Mouse (Mus musculus) erythroblast, embryonic 14.5 days (primary cell): ENCODE measurements around the gene Slc2a10. TPM values are rescaled to one million over a fixed set of nuclear protein-coding genes. Genes with fewer than 3 reads are reported as not detected.
"Not testable (repeated sequence)": the region's sequence is repeated elsewhere in the genome, so short reads cannot be mapped to it uniquely, and the experiment has no call there.

Source experiments
- H3K27me3 ChIP-seq: 2 replicates; pipeline ENCODE4 v1.6.1; 2012; ENCODE audit warnings: inconsistent platforms; ENCODE audit not compliant: control insufficient read depth
- H3K36me3 ChIP-seq: 2 replicates; pipeline ENCODE4 v1.6.1; 2012; ENCODE audit warnings: mild to moderate bottlenecking, inconsistent platforms; ENCODE audit not compliant: control insufficient read depth
- H3K4me1 ChIP-seq: 2 replicates; pipeline ENCODE4 v1.6.1; 2012; ENCODE audit warnings: inconsistent platforms; ENCODE audit not compliant: control insufficient read depth
- H3K4me3 ChIP-seq: replicated peaks from 2 replicates; pipeline ENCODE3; 2012; ENCODE audit warnings: moderate library complexity, mild to moderate bottlenecking, inconsistent platforms
- H3K9me3 ChIP-seq: 2 replicates; pipeline ENCODE4 v1.6.1; 2012; ENCODE audit warnings: low read length, inconsistent platforms, mixed read lengths; ENCODE audit not compliant: control insufficient read depth
- GATA1 ChIP-seq: IDR thresholded peaks from 2 replicates; pipeline ENCODE4 v1.6.1; 2012; ENCODE audit warnings: low read length, inconsistent platforms, mixed read lengths
- TAL1 ChIP-seq: IDR thresholded peaks from 3 replicates; pipeline ENCODE4 v1.6.1; 2012; ENCODE audit warnings: low read length, inconsistent platforms, mixed read lengths
- polyA plus RNA-seq: library from polyadenylated mRNA; stranded (reverse); fragments of >175 nt; gene quantifications from 2 replicates; pipeline ENCODE4 v1.2.3, GENCODE M21; 2012

Gene Slc2a10
- polyA plus RNA-seq, 1 experiment = not detected

DNA sequence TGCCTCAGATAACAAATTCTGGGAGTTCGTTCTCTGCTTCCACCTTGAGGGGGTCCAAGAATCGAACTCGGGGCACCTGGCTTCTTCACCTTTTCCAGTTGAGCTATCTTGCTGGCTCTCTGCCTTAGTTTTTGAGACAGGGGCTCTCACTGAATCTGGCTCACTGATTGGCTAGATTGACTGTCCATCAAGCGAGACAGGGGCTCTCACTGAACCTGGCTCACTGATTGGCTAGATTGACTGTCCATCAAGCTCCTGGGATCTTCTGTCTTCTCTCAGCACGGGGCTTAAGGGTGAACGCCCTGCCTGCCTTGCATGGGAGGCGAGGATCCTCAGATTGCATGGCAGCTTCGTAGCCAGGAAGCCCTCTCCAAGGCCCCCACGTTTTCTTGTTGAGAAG, 43.8 kb downstream of the Slc2a10 start:
- Histone ChIP-seq H3K4me3 (no peak overlapping the region), H3K27me3 (no peaks in the 10 kb centered on the region), H3K9me3 (no peaks in the 10 kb centered on the region), H3K4me1 (no peaks in the 10 kb centered on the region), H3K36me3 (no peaks in the 10 kb centered on the region)
- TF ChIP-seq TAL1 = no peak
- TF ChIP-seq GATA1 = no peak

DNA sequence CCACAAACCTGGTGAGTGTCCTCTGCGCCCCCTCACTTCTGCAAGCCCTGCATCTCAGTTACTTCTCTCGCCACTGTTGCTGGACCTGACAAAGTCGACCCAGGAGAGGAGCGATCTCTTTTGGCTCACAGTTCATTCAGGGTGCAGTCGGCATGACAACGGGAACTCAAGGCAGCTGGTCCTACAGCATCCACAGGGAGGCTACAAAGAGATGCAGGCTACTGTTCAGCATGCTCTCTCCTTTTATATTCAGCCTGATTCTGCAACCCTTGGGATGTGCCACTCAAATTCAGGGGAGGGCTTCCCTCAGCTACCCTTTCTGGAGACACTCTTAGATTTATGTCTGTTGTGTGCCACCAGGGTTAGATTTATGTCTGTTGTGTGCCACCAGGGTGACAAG, 45.0 kb downstream of the Slc2a10 start:
- Histone ChIP-seq H3K9me3 (no peaks in the 10 kb centered on the region), H3K27me3 (no peaks in the 10 kb centered on the region), H3K4me3 (no peak overlapping the region), H3K4me1 (no peaks in the 10 kb centered on the region), H3K36me3 (no peaks in the 10 kb centered on the region)
- TF ChIP-seq GATA1 (no peak), TAL1 (no peak)

DNA sequence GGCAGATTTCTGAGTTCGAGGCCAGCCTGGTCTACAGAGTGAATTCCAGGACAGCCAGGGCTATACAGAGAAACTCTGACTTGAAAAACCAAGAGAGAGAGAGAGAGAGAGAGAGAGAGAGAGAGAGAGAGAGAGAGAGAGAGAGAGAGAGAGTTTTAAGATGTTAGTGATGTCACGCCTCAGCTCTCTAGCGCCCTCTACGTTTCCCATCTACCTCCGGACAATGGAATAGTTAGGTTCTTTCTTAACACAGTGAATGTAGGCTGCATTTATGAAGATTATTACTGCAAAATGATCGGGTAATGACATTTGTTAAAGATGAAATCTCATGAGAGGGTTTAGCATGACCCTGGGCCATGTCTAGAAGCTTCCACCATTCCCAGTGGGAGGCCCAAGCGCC, 46.8 kb downstream of the Slc2a10 start:
- H3K4me3 ChIP-seq, H3K9me3 ChIP-seq, H3K4me1 ChIP-seq, H3K36me3 ChIP-seq, H3K27me3 ChIP-seq: not testable (repeated sequence)

DNA sequence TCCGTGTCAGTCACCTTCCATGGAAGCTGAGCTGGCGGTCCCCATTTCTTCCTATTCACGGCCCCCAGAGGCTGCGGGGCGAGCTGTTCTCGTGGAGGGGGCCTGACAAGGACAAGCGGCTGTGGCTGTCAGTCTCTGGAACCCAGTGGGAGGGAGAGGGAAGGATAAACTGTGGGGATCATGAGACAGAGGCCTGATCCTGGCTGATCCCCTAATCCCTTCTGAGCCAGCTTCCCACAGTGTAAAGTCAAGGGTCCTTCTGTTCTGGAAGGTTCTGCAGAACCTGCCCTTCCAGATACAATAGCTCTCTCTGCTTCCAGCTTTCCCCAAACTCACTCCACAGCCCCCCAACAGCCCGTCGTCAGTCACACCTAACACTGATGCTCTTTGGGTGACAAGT, 50.5 kb downstream of the Slc2a10 start:
- Histone ChIP-seq H3K27me3 (no peaks in the 10 kb centered on the region), H3K4me1 (no peaks in the 10 kb centered on the region), H3K4me3 (no peak overlapping the region), H3K9me3 (no peaks in the 10 kb centered on the region), H3K36me3 (no peaks in the 10 kb centered on the region)
- no peak for TF ChIP-seq GATA1
- no peak for TF ChIP-seq TAL1

DNA sequence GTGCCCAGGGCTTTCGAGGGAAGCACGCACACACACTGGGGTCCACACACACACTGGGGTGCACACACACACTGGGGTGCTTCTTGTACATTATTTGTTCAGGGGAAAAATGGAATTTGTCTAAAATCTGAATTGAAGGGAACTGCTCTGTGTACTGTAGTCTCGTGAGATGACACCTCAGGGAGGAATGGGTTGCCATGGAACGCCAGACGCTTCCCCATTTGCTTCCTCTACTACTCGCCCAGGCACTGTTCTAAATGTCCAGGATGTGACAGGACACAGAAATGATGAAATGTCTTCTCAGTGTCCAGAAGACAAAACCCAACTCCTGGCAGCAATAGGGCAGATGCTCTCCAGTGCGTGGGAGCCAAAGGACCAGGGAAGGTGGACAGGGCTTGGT, 53.7 kb downstream of the Slc2a10 start:
- TF ChIP-seq TAL1 = no peak
- no peak for TF ChIP-seq GATA1
- no peaks in the 10 kb centered on the region for H3K9me3 ChIP-seq
- no peaks in the 10 kb centered on the region for H3K36me3 ChIP-seq
- H3K27me3 ChIP-seq = peaks cover 3% of the 10 kb centered on the region
- no peaks in the 10 kb centered on the region for H3K4me1 ChIP-seq
- H3K4me3 ChIP-seq = no peak overlapping the region

DNA sequence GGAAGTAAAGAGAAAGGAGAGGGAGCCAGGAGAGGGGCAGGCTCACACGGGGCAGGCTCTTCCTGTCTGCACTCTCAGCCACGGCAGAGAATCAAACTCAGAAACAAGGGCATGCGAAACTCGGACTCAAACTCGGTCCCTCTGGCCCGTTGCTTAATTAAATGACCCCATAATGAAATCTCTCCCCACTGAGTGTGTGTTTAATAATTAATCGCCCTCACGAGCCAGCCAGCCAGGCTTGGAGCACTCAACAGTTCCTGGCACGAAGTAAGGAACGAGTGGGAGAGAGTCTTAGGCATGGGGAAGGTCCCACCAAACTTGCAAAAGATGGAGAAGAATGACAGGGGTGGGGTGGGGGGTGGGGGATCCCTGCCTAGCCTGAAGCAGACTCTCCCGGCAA, 55.3 kb downstream of the Slc2a10 start:
- Histone ChIP-seq H3K9me3 (no peaks in the 10 kb centered on the region), H3K4me1 (no peaks in the 10 kb centered on the region), H3K4me3 (no peak overlapping the region), H3K27me3 (peaks cover 17% of the 10 kb centered on the region), H3K36me3 (no peaks in the 10 kb centered on the region)
- no peak for TF ChIP-seq GATA1
- TF ChIP-seq TAL1 = no peak

DNA sequence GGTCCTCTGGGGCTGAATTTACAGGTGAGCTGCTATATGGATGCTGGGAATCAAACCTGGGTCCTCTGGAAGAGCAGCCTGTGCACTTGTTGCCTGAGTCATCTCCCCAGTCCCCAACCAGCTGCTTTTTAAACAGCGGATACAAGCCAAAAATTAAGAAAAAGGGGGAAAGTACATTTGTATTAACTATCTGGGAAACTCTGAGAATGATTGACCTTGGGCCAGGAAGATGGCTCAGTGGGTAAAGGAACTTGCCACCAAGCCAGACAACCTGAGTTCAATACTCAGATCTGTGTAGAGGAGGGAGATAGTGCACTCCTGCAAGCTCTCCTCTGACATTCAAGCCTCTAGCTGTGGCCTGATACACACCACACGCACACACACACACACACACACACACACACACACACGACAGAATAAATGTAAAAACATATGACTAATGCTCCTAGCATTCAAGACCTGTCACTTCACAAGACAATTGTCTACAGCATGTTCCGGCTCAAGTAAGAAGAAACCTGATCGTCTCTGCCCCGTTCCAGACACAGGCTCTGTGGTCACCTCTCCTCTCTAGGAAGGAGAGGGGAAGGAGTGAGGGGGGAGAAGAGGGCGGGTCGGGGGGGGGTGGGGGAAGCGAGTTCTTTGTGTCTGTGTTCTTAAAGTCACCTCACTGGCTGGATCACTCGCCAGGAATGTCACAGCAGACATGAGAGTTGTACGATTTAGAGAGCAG, 56.1 kb downstream of the Slc2a10 start:
- Histone ChIP-seq H3K9me3 (no peaks in the 10 kb centered on the region), H3K4me3 (no peak overlapping the region), H3K27me3 (peaks cover 23% of the 10 kb centered on the region), H3K4me1 (no peaks in the 10 kb centered on the region), H3K36me3 (no peaks in the 10 kb centered on the region)
- TF ChIP-seq GATA1 = no peak
- no peak for TF ChIP-seq TAL1

DNA sequence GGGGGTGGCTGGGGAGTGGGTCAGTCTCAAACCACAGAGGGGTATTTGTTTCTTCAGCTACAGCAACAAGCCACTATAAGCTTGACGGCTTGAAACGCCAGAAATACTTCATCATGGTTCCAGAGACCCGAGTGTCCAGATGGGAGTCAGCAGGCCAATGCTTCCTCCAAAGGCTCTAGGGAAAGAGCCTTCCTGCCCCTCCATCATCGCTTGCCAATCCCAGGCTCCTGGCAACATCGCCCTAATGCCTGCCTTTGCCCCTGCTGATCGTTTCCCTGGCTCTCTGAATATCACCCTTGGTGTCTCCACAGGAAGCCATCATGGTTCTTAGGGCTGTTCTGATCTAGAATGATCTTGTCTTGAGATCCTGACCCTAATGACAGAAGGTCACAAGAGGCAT, 58.3 kb downstream of the Slc2a10 start:
- H3K36me3 ChIP-seq = no peaks in the 10 kb centered on the region
- H3K9me3 ChIP-seq = no peaks in the 10 kb centered on the region
- H3K4me3 ChIP-seq = no peak overlapping the region
- TF ChIP-seq TAL1 (no peak), GATA1 (no peak)
- H3K4me1 ChIP-seq = no peaks in the 10 kb centered on the region
- H3K27me3 ChIP-seq = peaks cover 25% of the 10 kb centered on the region

DNA sequence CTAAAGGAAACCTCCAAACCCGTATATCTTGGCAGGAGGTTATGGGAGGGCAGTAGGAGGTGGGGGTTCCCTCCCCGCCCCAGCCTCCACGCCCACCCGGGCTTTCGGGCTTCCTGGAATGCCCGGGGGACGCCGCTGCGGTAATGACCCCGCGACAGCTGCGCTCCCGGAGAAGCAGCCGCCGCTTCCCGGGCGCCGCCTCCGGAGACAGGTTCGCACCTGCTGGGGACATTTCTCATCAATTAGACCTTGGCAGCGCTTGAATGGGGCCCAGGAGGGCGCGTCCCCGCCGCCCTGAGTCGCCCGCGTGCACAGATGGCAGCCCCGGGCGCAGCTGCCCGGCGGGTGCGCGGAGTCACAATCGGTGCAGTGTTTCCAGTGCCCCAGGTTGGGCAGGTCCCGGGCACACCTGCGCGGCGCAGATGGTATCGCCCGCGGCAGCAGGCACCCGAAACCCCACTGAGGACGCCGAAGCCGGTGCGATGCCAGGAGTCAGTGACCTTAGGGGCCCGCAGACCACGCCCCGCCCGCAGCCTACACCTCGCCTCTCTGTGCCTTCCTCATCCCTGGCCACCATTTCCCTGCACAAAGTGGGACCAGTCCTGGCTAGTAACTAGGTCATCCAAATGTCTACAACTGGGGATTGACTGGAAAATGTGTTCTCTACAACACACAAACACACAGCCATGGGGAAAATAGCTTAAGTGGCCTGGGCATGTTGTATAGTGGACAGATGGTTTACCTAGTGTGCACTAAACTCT, 59.9 kb downstream of the Slc2a10 start:
- no peaks in the 10 kb centered on the region for H3K4me1 ChIP-seq
- peaks cover 25% of the 10 kb centered on the region for H3K27me3 ChIP-seq
- no peak overlapping the region for H3K4me3 ChIP-seq
- no peaks in the 10 kb centered on the region for H3K9me3 ChIP-seq
- no peaks in the 10 kb centered on the region for H3K36me3 ChIP-seq
- TF ChIP-seq TAL1 (no peak), GATA1 (no peak)

DNA sequence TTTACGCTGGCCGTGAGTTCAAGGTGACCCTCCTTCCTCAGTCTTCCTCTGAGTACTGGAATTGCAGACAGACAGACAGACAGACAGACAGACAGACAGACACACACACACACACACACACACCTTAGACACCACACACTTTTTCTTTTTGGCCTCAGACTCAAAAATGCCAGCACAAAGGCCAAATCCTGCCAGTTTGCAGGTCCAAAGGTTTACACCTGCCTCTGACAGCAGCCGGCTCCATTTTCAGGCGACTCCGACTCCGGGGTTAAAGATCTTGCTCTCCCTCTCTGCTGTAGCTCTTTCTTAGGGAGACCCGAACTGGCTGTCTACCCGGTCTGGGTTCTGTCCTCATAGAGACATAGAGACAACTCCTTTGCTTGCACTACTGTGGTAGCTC, 60.5 kb downstream of the Slc2a10 start:
- Histone ChIP-seq H3K27me3 (peaks cover 25% of the 10 kb centered on the region), H3K4me3 (no peak overlapping the region), H3K4me1 (no peaks in the 10 kb centered on the region), H3K36me3 (no peaks in the 10 kb centered on the region), H3K9me3 (no peaks in the 10 kb centered on the region)
- no peak for TF ChIP-seq GATA1
- TF ChIP-seq TAL1 = no peak
